Mouse (Mus musculus) left cerebral cortex, postnatal 25 days (tissue): Measurements from ENCODE around the gene Ski. TPM values are rescaled to one million over a fixed set of nuclear protein-coding genes. Genes with fewer than 3 reads are reported as not detected.

Experiments used
- DNase-seq, 2 experiments: peaks; one replicate each; pipeline ENCODE4 v3.0.0; 2022; ENCODE audit warnings: low spot score in 2 of 2, mixed read lengths in 1 of 2
- intact Hi-C: fragments of 180-260 bp; cut with DNase I; formaldehyde crosslinking; loops from one replicate; pipeline ENCODE4 v1.15.1; 2025
- total RNA-seq, 2 experiments: library from RNA; stranded (reverse); gene quantifications; 2 replicates each; pipeline ENCODE4 v1.2.3; 2021

The Ski gene
- total RNA-seq, 2 experiments from 2014 or later: 111 to 112 TPM

DNA sequence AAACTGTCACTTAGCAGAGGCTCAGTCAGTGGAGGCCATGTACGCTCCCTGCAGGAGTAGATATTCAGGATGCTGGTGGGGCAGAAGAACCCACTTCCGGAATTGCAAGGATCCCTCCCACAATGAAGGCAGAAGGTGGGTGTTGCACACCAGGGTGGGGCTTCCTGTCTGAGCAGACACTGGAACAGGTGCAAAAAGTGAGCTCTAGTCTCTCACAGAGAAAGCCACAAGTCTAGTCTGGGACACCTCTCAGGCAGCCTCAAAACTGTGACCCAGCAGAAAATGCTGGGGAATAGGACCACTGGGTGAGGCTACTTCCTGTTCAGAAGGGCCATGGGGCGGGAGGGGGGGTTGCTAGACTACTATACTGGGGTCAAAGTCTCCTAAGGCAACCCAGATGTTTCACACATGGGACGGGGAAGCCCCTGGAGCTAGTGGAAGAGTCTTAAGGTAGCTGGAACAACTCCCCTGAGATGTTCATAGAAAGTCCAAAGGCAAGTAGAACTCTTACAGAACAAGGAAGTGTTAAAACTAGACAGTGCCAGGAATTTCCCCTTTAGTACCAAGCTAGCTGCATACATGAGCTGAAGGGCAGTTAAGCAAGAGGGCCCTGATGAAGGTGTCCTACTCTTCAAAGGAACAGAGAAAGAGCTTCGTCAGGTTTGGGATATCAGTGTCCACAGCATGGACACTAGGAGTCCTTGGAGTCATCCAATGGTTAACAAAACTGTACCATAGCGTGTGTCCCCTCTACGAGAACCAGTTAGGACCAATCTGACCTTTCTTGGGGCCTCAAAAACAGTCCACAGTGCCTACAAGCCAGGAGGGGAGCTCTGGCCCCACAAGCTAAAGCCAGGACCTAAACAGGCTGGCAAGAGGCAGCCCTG lies 59.7 kb downstream of the Ski start:
- intact Hi-C loops: no loop called here

DNA sequence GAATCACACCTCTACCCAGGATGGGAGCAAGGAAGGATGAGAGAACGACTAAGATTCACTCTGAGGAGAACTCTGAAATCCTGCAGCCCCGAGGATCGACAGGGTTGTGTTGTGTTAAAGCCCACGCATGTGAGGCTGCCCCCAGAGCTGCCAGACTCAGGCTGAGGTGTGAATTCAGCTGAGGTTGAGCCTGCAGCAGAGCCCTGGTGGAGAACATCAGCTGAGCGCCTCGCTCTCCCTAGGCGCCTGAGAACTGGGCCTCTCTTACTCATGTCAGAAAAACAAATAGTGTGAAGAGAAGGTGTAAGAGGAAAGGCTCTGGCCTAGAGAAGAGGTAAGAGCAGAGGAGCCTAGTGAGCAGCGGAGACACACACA lies 63.9 kb downstream of the Ski start:
- intact Hi-C loops: no loop called here
- peak in 1 of 2 experiments; percentile 35 for DNase-seq

More for the DNA sequence above, 59.7 kb downstream of the Ski start:
- no peak for DNase-seq

DNA sequence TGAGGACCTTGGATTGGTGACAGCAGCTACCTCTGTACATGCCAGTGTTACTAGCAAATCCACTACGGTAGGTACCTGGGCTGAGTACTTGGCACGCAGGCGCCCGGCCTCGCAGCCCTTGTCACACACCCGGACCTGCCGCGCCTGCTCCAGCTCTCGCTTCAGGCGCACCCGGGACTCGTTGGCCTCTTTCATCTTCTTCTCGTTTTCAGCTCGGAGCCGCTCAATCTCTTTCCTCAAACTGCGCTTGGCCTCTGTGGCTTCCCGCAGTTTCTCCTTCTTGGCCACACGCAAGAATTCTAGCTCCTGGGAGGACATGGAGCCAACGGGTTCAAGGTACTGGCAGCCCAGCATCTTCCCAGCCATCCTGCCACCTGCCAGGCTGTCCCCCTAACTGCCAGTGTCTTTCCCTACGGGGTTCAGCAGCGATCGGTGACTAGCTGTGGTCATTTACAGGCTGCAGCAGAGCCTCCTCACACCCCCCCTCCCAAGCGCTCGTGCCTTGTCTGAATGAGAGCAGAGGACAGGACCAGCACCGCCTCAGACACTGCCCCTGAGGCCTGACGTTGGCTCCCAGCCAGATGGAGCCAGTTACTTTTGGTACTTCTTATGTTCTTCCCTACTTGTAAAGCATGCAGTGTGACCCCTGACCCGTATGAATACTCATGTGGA lies 64.4 kb downstream of the Ski start:
- intact Hi-C loops: no loop called here

DNA sequence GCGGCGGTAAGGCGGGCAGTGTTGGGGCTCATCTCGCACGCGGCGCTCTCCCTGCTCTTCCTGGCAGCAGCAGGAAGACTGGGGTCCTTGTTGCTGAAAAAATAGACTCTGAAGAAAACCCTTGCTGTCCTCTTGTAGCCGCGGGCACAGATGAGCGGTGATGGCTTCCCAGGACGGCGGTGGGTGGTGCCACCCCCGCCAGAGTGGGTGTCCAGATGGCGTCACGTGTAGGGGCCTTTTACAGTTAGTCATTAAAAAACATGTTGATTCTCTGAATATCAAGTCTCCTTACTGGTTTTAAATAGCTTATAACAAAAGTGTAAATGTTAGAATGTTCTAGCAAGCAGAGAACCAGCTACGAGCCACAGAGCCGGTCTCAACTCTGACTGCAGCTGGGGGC lies 65.7 kb downstream of the Ski start:
- intact Hi-C loops: no loop called here
- peak in 1 of 2 experiments; percentile 38 for DNase-seq

More for the DNA sequence above, 64.4 kb downstream of the Ski start:
- no peak for DNase-seq

DNA sequence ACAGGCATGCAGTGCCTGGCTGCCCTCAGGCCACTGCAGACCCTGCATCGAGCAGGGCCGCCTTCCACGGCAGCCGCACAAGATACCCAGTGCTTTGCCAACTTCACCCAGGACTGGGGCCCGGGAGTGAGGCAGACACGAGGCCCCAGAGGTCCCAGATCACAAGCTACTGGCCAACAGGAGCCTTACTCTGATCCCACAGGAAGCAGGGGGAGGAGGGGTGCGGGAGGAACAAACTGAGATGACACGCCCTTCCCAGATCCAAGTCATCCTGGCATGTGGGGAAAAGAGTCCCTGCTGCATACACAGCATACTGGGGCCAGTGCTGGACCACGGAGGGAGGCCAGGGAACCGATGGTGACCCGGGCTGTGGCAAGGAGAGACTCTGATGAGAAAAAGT lies 67.4 kb downstream of the Ski start:
- intact Hi-C loops: no loop called here
- no peak for DNase-seq

DNA sequence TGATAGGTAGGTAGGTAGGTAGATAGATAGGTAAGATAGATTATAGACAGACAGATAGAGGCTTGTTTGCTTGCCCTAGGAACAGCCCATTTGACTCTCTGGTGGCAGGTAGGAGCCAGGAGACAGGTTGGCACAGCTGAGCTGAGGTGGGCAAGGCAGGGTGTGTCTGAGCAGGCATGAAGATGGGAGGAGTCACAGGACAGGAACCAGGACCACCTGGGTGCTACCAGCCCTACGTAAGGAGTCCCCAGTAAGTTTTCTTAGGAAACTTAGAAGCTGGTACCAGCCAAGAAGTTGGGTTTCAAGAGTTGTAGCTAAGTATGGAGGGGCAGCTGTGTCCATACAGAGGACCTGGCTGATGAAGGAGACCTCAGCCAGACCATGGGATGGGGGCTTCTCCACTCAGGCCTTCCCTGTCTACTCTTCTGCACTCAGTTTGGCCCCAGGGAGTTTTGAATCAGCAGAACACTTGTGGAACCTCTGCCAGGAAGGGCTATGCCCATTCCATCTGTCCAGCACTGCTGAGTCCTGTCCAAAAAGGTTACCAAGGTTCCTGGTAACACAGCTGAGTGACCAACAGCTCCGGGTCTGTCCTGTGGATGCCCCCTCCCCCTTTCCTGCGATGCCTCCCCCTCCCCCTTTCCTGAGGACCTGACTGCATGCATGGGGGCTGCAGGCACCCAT lies 68.9 kb downstream of the Ski start:
- DNase-seq: no peak
- intact Hi-C loops: no loop called here

DNA sequence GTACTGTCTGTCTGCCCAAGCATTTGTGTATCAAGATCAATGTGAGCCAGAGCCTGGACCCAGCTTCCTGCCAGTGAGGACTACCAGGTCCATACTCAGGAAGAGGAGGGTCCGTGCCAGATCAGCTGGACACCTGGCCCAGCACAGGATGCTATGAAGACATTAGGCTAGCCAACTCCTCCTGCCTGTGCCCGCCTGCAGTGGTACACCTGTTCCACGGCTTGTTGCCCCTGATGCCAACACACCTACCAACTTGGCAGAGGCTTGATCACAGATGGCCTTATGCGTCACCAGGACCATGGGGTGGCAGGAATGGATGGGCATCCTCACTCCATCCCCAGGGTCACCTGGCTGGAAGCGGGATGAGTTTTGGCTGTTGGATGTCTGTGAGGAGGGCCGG lies 69.9 kb downstream of the Ski start:
- intact Hi-C loops: no loop called here

DNA sequence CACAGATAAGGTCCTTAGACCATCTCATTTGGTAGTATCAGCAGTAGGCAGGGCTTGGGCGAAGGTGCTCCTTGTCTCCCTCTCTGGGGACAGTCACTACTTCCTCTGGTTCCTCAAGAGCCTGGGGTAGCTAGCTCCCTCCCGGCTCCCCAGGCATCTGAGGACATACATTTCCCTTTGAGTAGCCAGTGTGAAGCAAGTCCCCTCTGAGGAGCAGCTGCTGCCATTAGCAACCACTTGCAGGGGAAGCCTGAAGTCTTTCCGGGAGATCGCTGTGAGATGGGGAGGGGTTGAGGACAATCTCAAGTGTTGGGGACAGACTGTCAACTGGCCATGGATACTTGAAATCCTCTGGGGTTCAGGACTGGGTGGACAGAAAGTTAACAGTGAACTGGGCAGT lies 70.5 kb downstream of the Ski start:
- DNase-seq: no peak
- intact Hi-C loops: loop anchor here (2.0 kb wide), 1 partner anchor 69 kb away; no protein-coding TSS in a partner anchor

More for the DNA sequence above, 69.9 kb downstream of the Ski start:
- no peak for DNase-seq

DNA sequence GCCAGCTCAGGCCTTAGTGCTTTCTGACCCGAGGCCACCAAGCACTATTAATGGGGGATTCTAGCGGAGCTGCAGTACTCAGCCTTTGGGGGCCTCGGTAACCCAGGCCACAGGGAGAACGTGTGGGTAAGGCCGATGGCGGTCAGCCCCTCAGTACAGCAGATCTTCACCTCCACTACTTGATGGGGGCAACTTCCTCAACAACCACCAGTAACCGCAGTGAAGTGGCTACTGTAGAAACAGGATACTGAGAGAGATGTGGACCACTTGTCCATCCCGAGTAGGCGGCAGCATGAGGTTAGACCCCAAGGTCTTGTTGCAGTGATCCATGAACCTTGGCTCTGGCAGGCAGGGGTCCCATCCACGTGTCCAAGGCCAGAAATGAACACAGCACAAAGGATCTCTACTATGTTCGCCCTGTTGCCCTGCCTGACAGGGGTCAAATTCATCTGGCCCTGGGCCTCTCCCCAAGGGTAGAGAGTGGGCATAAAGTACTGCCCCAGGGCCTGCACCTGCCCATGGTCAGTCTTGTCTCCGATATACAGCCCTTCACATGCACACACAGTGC lies 71.1 kb downstream of the Ski start:
- DNase-seq: no peak
- intact Hi-C loops: loop anchor here (2.0 kb wide), 1 partner anchor 69 kb away; no protein-coding TSS in a partner anchor

DNA sequence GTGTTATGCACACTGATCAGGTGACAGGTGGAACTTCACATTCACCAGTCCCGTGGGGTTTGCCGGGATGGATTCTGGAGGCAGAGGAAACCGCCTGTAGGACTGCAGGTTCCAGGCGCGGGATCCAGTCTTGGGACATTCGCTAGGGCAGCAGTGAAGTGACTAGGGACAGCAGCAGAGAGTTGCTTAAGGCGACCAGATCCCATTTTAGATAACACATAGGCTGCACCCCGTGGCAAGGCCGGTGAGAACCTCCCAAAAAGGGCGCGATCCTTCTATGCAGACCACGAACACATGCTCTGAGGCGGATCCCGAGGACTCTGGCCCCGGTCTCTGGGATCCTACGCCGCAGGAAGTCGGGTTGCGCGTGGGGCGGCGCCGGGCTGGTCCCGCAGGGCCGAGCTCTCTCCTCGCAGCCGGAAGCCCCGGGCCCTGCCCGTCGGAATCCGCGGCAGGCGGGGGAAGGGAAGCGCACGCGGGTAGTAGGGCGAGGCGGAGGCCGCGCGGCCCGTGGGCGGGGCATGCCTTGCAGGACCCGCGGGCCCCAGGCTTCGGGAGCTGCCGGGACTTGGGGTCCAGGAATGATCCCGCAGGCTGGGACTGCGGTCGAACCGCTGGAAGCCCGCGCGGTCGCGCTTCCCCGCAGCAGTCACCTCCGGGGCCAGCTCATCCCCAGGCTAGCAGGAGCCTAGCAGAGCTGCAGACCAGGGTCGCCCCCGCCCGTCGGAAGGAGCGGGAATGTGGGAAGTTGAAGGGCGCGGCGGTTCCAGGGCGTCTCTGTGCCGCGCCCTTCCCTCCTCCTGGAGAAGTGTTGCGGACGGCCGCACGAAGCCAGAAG lies 71.9 kb downstream of the Ski start:
- DNase-seq: peak; percentile 64 to 65
- intact Hi-C loops: loop anchor here (2.0 kb wide), 1 partner anchor 70 kb away; no protein-coding TSS in a partner anchor

DNA sequence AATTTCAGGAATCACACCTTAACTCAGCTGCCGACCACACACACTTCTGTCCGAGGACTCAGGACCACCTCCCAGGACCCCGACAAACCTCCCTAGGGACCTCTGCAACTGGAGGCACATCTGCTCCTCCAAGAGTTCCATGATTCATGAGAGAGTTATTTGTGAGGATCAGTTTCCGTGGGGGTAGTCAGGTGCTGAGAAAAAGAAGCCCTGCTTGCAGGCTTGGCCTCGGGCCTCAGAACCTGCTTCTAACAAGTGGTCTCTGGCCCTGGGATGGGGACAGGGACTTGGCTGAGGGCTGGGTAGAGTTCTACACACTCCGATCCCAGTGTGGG lies 72.5 kb downstream of the Ski start:
- no peak for DNase-seq
- intact Hi-C loops: loop anchor here (2.0 kb wide), 1 partner anchor 71 kb away; no protein-coding TSS in a partner anchor

DNA sequence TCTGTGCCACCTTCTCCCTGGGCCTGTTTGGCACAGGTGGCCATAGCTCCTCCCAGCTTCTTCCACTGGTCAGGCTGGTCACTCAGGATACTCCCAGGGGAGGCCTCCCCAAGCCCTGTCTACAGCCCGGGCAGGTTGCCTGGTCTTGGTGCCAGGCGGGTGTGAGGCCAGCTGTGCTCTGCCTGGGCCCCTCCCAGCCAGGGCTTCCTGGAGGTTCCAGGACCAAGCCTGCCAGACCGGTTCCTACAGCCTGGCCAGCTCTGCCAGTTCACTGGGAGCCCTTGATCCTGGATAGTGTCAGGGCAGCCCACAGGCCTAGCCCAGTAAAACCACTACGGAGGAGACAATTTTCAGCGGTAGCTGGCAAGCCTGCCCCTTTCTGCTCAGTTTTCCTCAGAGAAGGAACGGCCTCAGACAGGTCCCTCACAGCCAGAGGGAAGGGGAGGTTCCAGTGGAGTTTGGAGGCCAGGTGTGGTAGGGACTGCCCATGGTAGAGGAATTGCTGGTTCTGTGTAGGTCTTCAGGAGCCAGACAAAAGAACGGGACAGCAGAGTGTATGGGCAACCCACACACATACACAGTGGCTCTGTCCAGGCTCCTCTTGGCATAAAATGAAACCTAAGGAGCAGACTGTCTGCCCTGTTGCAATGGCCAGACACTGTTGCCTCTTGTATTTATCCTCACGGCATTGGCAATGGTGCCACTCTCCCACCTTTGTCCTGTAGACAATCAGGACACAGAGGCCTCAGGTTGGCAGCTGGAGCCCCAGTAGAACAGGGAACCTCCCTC lies 73.3 kb downstream of the Ski start:
- no peak for DNase-seq
- intact Hi-C loops: no loop called here

DNA sequence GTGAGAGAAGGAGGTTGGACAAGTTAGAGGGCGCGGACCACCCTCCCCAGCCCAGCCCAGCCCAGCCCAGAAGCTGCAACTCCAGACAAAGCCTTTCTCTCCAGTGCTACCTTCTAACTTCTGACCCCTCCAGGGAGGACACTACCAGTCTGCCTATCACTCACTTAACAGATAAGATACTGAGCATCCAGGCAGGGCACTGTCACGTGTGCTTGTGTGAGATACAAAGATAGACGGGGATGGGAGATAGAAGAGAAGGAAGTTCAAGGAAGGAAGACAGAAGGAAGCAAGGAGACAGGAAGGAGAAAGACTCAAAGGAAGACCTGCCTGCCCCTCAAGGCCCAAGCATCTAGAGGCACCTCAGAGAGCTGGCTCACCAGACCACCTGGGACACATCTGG lies 73.9 kb downstream of the Ski start:
- intact Hi-C loops: no loop called here
- no peak for DNase-seq

DNA sequence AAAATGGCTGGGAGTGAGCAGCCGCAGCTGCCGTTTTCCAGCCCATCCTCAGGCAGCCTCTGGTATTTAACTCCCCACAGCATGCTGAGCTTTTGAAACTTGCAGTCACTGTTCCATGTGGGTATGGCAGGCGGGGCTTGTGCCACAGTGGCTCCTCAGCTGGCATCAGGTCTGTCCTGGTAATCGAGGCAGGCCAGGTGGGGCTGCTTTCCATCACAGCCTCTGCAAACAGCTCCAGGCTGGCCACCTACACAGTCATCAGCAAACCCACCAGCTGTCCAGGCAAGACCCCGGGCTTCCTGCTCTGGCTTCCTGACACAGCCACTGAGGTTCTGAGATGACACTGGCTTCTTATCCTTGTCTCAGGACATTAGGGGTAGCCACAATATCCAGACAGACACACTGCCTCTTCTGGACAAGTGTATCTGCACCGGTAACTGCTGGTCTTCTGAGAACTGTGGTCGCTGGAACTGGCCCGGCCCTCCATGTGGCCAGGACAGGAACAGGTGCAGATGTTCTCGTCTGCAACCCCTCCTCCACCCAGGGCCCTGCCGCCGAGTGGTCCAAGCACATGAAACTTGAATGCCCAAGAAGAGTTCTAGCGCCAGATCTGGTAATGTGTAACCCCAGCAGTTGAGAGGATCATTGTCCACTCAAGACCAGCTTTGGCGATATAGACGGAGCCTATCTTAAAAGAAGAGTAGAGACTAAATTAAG lies 76.1 kb downstream of the Ski start:
- intact Hi-C loops: no loop called here
- DNase-seq: peak in 1 of 2 experiments; percentile 45

DNA sequence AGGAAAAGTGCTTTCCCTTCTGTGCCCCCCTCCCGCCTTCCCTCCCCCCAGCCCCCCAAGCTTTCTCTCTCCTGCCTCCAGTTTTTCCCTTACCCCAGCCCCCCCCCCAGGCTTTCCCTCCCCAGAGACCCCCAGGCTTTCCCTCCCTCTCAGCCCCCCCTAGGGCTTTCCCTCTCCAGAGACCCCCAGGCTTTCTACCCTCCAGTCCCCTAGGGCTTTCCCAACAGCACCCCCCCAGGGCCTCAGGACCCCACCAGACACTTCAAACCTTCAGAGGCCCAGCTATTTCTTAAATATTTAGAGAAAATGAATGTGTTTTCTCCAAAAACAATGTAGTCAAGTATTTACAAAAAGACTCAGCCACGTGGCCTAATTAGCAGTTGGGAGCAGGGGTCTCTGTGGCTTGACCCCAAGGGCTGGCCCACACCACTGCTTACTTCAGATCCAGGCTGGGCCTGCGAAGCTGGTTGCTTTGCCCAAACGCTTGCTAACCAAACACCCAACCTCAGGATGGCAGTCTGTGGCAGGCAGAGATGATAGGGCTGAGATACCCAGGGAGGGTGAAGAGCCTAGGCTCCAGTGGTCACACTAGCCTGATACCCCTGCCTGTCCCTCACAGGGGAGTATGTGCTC lies 77.7 kb downstream of the Ski start:
- intact Hi-C loops: no loop called here
- no peak for DNase-seq

DNA sequence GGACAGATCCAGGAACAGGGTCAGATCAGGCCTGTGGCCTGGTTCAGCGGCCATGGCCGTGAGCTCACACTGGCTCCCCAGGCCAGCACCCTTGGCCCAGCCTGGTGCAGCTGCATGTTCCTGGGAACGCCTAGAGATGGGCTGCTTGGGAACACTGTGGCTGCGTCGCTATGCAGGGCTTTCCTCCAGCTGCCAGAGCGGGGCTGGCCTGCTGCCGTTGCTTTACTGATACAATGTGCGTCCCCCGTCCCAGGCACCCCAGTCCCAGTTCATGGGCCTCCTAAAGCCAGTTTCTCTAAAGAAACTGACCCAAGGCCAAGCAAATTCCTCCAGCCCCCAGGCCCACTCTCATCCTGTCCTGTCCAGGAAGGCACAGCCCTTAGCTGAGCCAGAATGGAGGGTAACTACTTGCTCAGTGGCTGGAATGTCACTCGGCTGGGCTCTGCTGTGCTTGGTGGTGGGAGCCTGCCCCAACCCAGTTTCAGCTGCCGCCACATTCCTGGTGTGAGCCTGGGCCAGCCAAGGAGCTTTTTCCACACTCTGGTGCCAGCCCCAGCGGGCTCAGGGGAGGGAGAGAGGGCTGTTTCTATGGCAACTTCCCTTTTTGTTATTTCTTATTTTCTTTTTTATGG lies 78.4 kb downstream of the Ski start:
- DNase-seq: peak; percentile 45 to 72
- intact Hi-C loops: no loop called here

DNA sequence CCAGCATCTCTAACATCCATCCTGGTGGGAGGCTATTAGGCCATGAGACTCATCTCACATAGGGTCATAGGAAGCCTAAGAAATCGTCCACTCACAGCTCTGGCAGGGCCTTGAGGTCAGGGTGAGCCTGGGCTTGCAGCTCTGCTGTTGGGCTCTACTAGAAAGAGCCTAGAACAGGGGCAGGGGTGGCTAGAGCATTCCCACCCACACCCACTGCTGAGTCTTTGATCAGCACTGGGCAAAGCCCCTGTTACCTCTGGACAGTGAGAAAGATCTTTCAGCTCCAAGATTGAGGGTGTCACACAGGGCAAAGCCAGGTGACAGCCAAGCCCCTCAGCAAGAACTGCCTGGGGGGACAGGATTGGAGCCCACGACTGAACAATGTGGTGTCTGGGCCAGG lies 79.0 kb downstream of the Ski start:
- intact Hi-C loops: no loop called here
- DNase-seq: no peak
